Mouse (Mus musculus) ES-Bruce4 (cell line): Measurements from ENCODE around the gene Akap2. TPM values are rescaled to one million over a fixed set of nuclear protein-coding genes. Genes with fewer than 3 reads are reported as not detected.

Experiments used
- H3K27ac ChIP-seq: 2 replicates; pipeline ENCODE4 v1.5.1; 2012; ENCODE audit warnings: low read length, inconsistent platforms; ENCODE audit not compliant: insufficient read depth
- H3K27me3 ChIP-seq: 2 replicates; pipeline ENCODE4 v1.6.1; 2012; ENCODE audit warnings: mild to moderate bottlenecking, low read length, inconsistent platforms; ENCODE audit not compliant: control insufficient read depth, poor library complexity, insufficient read depth, severe bottlenecking
- H3K36me3 ChIP-seq: 2 replicates; pipeline ENCODE4 v1.6.1; 2012; ENCODE audit warnings: inconsistent platforms, mild to moderate bottlenecking, low read length, moderate library complexity; ENCODE audit not compliant: control insufficient read depth, poor library complexity, insufficient read depth, severe bottlenecking
- H3K4me1 ChIP-seq: one replicate; pipeline ENCODE4 v1.8.1; 2011; ENCODE audit warnings: low read length; ENCODE audit not compliant: control insufficient read depth, insufficient read depth
- H3K4me3 ChIP-seq: 2 replicates; pipeline ENCODE4 v1.5.1; 2011; ENCODE audit warnings: low read depth, mild to moderate bottlenecking, low read length
- H3K9ac ChIP-seq: 2 replicates; pipeline ENCODE4 v1.6.1; 2012; ENCODE audit warnings: low read depth, mild to moderate bottlenecking, inconsistent platforms; ENCODE audit not compliant: poor library complexity, severe bottlenecking
- H3K9me3 ChIP-seq: replicated peaks from 2 replicates; pipeline ENCODE4 v1.6.1; 2012; ENCODE audit warnings: mild to moderate bottlenecking, low read length, inconsistent platforms; ENCODE audit not compliant: control insufficient read depth, poor library complexity, insufficient read depth, severe bottlenecking
- CTCF ChIP-seq: IDR thresholded peaks from one replicate; pipeline ENCODE4 v1.8.1; 2011; ENCODE audit warnings: low read depth, low read length
- EP300 ChIP-seq: IDR thresholded peaks from 2 replicates; pipeline ENCODE4 v1.6.1; 2011; ENCODE audit warnings: low read depth, low read length; ENCODE audit not compliant: insufficient read depth
- POLR2A ChIP-seq: IDR thresholded peaks from one replicate; pipeline ENCODE4 v1.8.1; 2011; ENCODE audit warnings: low read length; ENCODE audit not compliant: insufficient read depth
- polyA plus RNA-seq: library from polyadenylated mRNA; stranded (reverse); fragments of >200 nt; gene quantifications from 2 replicates; pipeline ENCODE4 v1.2.4, GENCODE M21; 2011; ENCODE audit warnings: low read depth; ENCODE audit not compliant: missing spikeins, insufficient read depth, insufficient read length

Gene Akap2
- polyA plus RNA-seq, 1 experiment: 96.5 TPM

DNA sequence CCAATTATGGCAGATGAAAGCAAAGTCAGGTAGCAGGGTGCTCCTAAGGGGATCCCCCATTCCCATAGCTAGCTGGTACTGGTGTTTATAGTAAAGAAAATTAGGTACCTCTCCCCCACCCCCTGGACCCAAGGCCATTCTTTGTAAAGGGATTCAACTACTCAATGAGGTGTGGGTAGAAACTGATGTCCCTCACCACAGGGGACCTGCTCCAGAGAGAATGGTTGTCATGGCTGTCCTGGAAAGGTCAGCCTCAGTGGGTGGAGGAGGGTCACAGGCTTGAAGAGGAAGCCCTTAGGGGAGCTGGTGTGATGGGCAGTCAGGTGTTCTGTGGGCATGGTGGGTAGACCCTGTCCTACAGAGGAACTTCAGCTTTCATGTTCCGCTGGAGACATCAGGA, 203.1 kb downstream of the Akap2 start:
- H3K4me1 ChIP-seq: peaks cover 5% of the 10 kb centered on the region
- H3K4me3 ChIP-seq: no peak overlapping the region
- no peaks in the 10 kb centered on the region for H3K27me3 ChIP-seq
- no peak overlapping the region for H3K9ac ChIP-seq
- H3K27ac ChIP-seq: peak overlapping the region; percentile 93
- peak; percentile 99 for TF ChIP-seq EP300
- TF ChIP-seq POLR2A: no peak
- no peak for TF ChIP-seq CTCF
- H3K9me3 ChIP-seq: no peaks in the 10 kb centered on the region
- H3K36me3 ChIP-seq: no peaks in the 10 kb centered on the region

DNA sequence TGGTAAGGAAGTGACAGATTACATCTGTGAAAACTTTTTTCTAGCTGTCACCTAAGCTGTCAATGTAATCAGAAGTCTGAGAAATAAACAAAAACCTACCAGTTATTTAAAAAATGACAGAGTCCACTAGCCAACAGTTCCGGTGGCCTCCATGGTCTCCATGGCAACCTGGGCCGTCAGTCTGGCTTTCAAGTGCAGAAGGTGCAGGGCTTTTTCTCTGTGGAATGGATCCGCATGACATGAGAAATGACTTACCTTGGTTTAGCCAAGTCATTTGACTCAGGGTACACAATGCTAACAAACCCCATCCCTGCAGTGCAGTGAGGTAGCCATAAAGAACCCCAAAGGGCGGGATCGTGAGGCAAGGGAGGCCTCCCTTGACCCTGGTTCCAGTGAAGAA, 204.7 kb downstream of the Akap2 start:
- Histone ChIP-seq H3K9ac (no peak overlapping the region), H3K27me3 (no peaks in the 10 kb centered on the region), H3K27ac (no peak overlapping the region), H3K9me3 (no peaks in the 10 kb centered on the region), H3K36me3 (no peaks in the 10 kb centered on the region), H3K4me1 (peaks cover 5% of the 10 kb centered on the region), H3K4me3 (no peak overlapping the region)
- TF ChIP-seq EP300: no peak
- TF ChIP-seq CTCF: no peak
- no peak for TF ChIP-seq POLR2A

DNA sequence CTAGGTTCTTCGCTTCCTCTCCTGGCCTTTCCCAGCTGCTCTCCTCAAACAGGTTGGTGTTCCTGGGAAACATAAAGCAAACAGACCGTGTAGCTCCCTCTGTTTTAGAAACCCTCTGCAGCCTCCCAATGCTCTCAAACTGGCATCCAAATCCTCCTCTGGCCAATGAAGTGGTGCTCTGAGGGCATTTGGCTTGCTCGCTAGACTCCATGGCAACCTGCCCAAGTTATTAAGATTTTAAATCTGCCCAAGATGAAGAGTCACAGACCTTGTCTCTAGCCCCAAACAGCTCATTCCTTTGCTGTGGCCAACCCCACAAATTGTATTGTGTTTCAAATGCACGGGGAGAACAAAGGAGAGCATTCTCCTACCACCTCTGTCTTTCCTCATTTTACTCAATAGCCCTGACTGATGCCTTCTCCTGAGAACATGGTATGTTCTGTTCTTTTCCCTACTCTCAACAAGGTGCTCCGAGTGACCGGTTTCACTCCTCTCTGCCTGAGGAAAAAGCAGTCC, 207.2 kb downstream of the Akap2 start:
- no peak overlapping the region for H3K27ac ChIP-seq
- TF ChIP-seq POLR2A (no peak), EP300 (no peak), CTCF (no peak)
- no peaks in the 10 kb centered on the region for H3K36me3 ChIP-seq
- no peak overlapping the region for H3K4me3 ChIP-seq
- no peaks in the 10 kb centered on the region for H3K9me3 ChIP-seq
- H3K9ac ChIP-seq: no peak overlapping the region
- H3K27me3 ChIP-seq: no peaks in the 10 kb centered on the region
- H3K4me1 ChIP-seq: peaks cover 5% of the 10 kb centered on the region

DNA sequence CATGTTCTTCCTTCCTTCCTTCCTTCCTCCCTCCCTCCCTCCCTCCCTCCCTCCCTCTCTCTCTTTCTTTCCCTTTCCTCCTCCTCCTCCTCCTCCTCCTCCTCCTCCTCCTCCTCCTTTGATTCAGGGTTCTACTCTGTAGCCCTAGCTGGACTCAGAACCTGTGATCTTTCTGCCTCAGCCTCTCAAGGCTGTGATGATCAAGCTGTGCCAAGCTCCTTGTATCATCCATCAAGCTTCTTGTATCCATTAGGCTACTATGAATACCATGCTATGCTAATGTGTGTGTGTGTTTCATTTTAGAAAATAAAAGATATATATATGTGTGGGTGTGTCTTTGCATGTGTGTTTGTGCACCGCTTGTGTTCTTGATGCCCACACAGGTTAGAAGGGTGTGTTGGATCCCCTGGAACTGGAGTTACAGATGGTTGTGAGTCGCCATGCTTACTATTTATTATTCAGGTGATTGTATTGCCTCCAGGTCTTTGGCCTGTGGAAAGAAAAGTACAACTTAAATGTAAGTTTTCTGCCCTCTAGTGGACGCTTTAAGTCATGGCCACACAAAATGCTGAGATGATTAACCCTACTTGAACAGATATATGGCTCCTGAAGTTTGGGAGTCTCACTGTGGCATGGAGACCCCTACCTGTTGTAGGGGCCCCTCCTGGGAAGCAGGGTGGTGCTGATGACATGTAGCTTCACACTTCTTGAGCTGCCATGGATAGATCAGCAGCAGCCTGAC, 210.2 kb downstream of the Akap2 start:
- Histone ChIP-seq H3K9ac (no peak overlapping the region), H3K4me3 (no peak overlapping the region), H3K27me3 (no peaks in the 10 kb centered on the region), H3K9me3 (no peaks in the 10 kb centered on the region), H3K4me1 (peaks cover 2% of the 10 kb centered on the region), H3K27ac (no peak overlapping the region), H3K36me3 (no peaks in the 10 kb centered on the region)
- TF ChIP-seq CTCF (no peak), EP300 (no peak), POLR2A (no peak)

DNA sequence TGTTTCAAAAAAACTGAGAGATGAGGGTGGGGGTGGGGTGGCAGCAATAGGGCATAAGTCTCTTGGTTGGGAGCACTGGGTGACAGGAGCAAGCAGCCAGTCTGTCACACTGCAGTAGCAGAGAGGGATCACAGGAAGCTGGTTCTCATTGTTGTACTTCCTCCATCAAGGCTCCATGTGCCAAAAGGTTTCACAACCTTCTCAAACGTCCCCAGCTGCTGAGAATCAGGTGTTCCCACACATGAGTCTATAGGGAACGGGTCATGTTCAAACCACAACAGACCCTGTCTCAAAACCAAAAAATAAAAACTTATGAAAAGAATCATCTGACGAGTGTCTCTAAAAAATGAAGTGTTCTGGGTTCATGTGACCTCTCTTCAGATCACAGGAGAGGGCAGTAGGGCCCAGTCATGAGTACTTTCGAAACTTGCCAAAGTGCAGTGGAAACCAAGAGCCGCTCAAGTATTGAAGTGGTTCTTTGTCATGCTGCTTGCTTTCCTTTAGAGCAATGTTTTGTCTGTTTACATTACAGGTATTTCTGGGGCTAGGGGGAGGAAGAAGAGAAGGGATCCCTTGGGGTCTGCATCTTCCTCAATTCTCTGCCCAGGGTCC, 213.2 kb downstream of the Akap2 start:
- H3K4me1 ChIP-seq: no peaks in the 10 kb centered on the region
- no peak overlapping the region for H3K27ac ChIP-seq
- no peaks in the 10 kb centered on the region for H3K9me3 ChIP-seq
- TF ChIP-seq EP300: no peak
- TF ChIP-seq POLR2A: no peak
- H3K9ac ChIP-seq: no peak overlapping the region
- no peaks in the 10 kb centered on the region for H3K36me3 ChIP-seq
- no peak overlapping the region for H3K4me3 ChIP-seq
- H3K27me3 ChIP-seq: no peaks in the 10 kb centered on the region

DNA sequence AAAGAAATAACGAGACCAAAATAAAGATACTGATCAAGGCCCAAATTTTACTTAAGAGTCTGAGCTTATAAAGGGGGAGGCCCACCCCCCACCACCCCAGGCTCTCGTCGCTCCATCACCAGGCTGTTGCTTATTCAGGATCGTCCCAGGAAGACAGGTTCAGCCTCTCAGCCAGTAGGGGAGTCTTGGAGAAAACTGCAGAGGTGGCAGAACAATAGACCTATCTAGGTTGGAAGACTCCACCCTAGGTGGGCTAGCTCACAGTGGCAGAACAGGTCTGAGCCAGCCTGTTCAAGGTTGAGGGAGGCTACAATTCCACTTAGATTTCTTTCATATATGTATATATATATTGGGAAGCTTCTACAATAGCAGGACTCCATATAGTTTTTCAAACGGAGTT, 216.7 kb downstream of the Akap2 start:
- TF ChIP-seq CTCF (no peak), POLR2A (no peak), EP300 (0 out of 2 replicates have a peak, but pooled peaks have one; percentile 28)
- Histone ChIP-seq H3K27ac (no peak overlapping the region), H3K36me3 (no peaks in the 10 kb centered on the region), H3K9me3 (no peaks in the 10 kb centered on the region), H3K4me3 (no peak overlapping the region), H3K4me1 (no peaks in the 10 kb centered on the region), H3K27me3 (no peaks in the 10 kb centered on the region), H3K9ac (no peak overlapping the region)
